Mouse (Mus musculus): ENCODE measurements around the gene Cass4. TPM values are rescaled to one million over a fixed set of nuclear protein-coding genes. Genes with fewer than 3 reads are reported as not detected.
A peak's percentile ranks its signal among the peaks of the same experiment; 100 is the strongest.

Cass4 gene
- polyA plus RNA-seq, 1 experiment: 0.24 TPM

GRCm38 (mm10) chr2:172355833-172356232 lies 37.8 kb upstream of the Cass4 start:
- Histone ChIP-seq H3K27me3 (ENCODE audit: control insufficient read depth, insufficient read depth, insufficient read length) (no peaks in the 10 kb centered on the region), H3ac (ENCODE audit: control insufficient read depth, insufficient read length) (no peak overlapping the region), H3K4me3 (no peak overlapping the region), H3K36me3 (ENCODE audit: control insufficient read depth, insufficient read depth) (peaks cover 20% of the 10 kb centered on the region), H3K79me2 (ENCODE audit: control insufficient read depth, insufficient read depth) (no peaks in the 10 kb centered on the region), H3K4me2 (ENCODE audit: low read depth) (no peak overlapping the region)
- TF ChIP-seq POLR2AphosphoS2 (IDR thresholded peaks at IDR 0.05; ENCODE audit: insufficient read length, low read depth): peak; percentile 32
- TF ChIP-seq USF1 (IDR thresholded peaks at IDR 0.05; ENCODE audit: low read depth): no peak
- no peak for TF ChIP-seq MYOG (IDR thresholded peaks at IDR 0.05; ENCODE audit: control insufficient read depth in 1 of 3, insufficient read depth in 1 of 3, insufficient read length in 2 of 3, low read depth in 2 of 3)
- TF ChIP-seq TCF12 (IDR thresholded peaks at IDR 0.05; ENCODE audit: insufficient read depth, poor library complexity, severe bottlenecking): no peak
- TF ChIP-seq MYOD1 (IDR thresholded peaks at IDR 0.05; ENCODE audit: control insufficient read depth in 1 of 3, insufficient read length in 2 of 3, low read depth in 2 of 3): no peak

GRCm38 (mm10) chr2:172363176-172363575 lies 30.4 kb upstream of the Cass4 start:
- H3K4me3 ChIP-seq: no peak overlapping the region
- no peaks in the 10 kb centered on the region for H3K27me3 ChIP-seq (ENCODE audit: control insufficient read depth, insufficient read depth, insufficient read length)
- H3ac ChIP-seq (ENCODE audit: control insufficient read depth, insufficient read length): no peak overlapping the region
- no peak overlapping the region for H3K4me2 ChIP-seq (ENCODE audit: low read depth)
- H3K36me3 ChIP-seq (ENCODE audit: control insufficient read depth, insufficient read depth): peaks cover 40% of the 10 kb centered on the region
- TF ChIP-seq USF1 (IDR thresholded peaks at IDR 0.05; ENCODE audit: low read depth): no peak
- TF ChIP-seq MYOD1 (IDR thresholded peaks at IDR 0.05; ENCODE audit: control insufficient read depth in 1 of 3, insufficient read length in 2 of 3, low read depth in 2 of 3): no peak
- no peak for TF ChIP-seq REST (IDR thresholded peaks at IDR 0.05; ENCODE audit: insufficient read depth, insufficient read length)
- no peak for TF ChIP-seq MYOG (IDR thresholded peaks at IDR 0.05; ENCODE audit: control insufficient read depth in 1 of 3, insufficient read depth in 1 of 3, insufficient read length in 2 of 3, low read depth in 2 of 3)
- TF ChIP-seq CEBPB (IDR thresholded peaks at IDR 0.05; ENCODE audit: insufficient read depth, poor library complexity, severe bottlenecking): no peak
- TF ChIP-seq TCF3 (IDR thresholded peaks at IDR 0.05; ENCODE audit: insufficient read length, low read depth): no peak
- TF ChIP-seq POLR2AphosphoS2 (IDR thresholded peaks at IDR 0.05; ENCODE audit: insufficient read length, low read depth): no peak
- TF ChIP-seq SRF (IDR thresholded peaks at IDR 0.05; ENCODE audit: control insufficient read depth, insufficient read length, low read depth): no peak
- no peak for TF ChIP-seq MAX (IDR thresholded peaks at IDR 0.05; ENCODE audit: low read depth)
- no peak for TF ChIP-seq POLR2A (IDR thresholded peaks at IDR 0.05; ENCODE audit: insufficient read length, low read depth)
- TF ChIP-seq E2F4 (IDR thresholded peaks at IDR 0.05; ENCODE audit: insufficient read depth): no peak
- TF ChIP-seq TCF12 (IDR thresholded peaks at IDR 0.05; ENCODE audit: insufficient read depth, poor library complexity, severe bottlenecking): no peak
- H3K79me2 ChIP-seq (ENCODE audit: control insufficient read depth, insufficient read depth): peaks cover 41% of the 10 kb centered on the region

- Histone ChIP-seq H3K4me2 (ENCODE audit: low read depth) (peak within 1 kb of the TSS; percentile 79), H3K27me3 (ENCODE audit: control insufficient read depth, insufficient read depth, insufficient read length) (no peaks in the 10 kb centered on the region), H3ac (ENCODE audit: control insufficient read depth, insufficient read length) (peak within 1 kb of the TSS; percentile 67), H3K36me3 (ENCODE audit: control insufficient read depth, insufficient read depth) (peaks cover 12% of the 10 kb centered on the region), H3K79me2 (ENCODE audit: control insufficient read depth, insufficient read depth) (peaks cover 74% of the 10 kb centered on the region), H3K4me3 (peak within 1 kb of the TSS; percentile 98)
- TF ChIP-seq E2F4 (IDR thresholded peaks at IDR 0.05; ENCODE audit: insufficient read depth): peak; percentile 84
- no peak for TF ChIP-seq CEBPB (IDR thresholded peaks at IDR 0.05; ENCODE audit: insufficient read depth, poor library complexity, severe bottlenecking)
- peak in 2 of 3 experiments; percentile 34 to 54 for TF ChIP-seq MYOD1 (IDR thresholded peaks at IDR 0.05; ENCODE audit: control insufficient read depth in 1 of 3, insufficient read length in 2 of 3, low read depth in 2 of 3)
- TF ChIP-seq MYOG (IDR thresholded peaks at IDR 0.05; ENCODE audit: control insufficient read depth in 1 of 3, insufficient read depth in 1 of 3, insufficient read length in 2 of 3, low read depth in 2 of 3): peak in 2 of 3 experiments; percentile 67 to 74
- peak; percentile 88 for TF ChIP-seq MAX (IDR thresholded peaks at IDR 0.05; ENCODE audit: low read depth)
- peak; percentile 93 for TF ChIP-seq SRF (IDR thresholded peaks at IDR 0.05; ENCODE audit: control insufficient read depth, insufficient read length, low read depth)
- TF ChIP-seq USF1 (IDR thresholded peaks at IDR 0.05; ENCODE audit: low read depth): peak; percentile 87
- TF ChIP-seq POLR2AphosphoS2 (IDR thresholded peaks at IDR 0.05; ENCODE audit: insufficient read length, low read depth): peak; percentile 78
- TF ChIP-seq TCF3 (IDR thresholded peaks at IDR 0.05; ENCODE audit: insufficient read length, low read depth): no peak
- TF ChIP-seq POLR2A (IDR thresholded peaks at IDR 0.05; ENCODE audit: insufficient read length, low read depth): peak; percentile 70
Measured at GRCm38 (mm10) chr2:172370411-172371223, 23.0 kb upstream of the Cass4 start, which contains the start of the genes Aurka and Cstf1. TSS of gene Aurka (minus strand) at chr2:172370535. TSS of gene Cstf1 (plus strand) at chr2:172370681.

GRCm38 (mm10) chr2:172371258-172371657 lies 22.3 kb upstream of the Cass4 start:
- H3K36me3 ChIP-seq (ENCODE audit: control insufficient read depth, insufficient read depth): peaks cover 18% of the 10 kb centered on the region
- no peak for TF ChIP-seq MAX (IDR thresholded peaks at IDR 0.05; ENCODE audit: low read depth)
- TF ChIP-seq POLR2AphosphoS2 (IDR thresholded peaks at IDR 0.05; ENCODE audit: insufficient read length, low read depth): no peak
- TF ChIP-seq USF1 (IDR thresholded peaks at IDR 0.05; ENCODE audit: low read depth): no peak
- no peak for TF ChIP-seq TCF3 (IDR thresholded peaks at IDR 0.05; ENCODE audit: insufficient read length, low read depth)
- no peak for TF ChIP-seq CEBPB (IDR thresholded peaks at IDR 0.05; ENCODE audit: insufficient read depth, poor library complexity, severe bottlenecking)
- TF ChIP-seq TCF12 (IDR thresholded peaks at IDR 0.05; ENCODE audit: insufficient read depth, poor library complexity, severe bottlenecking): no peak
- TF ChIP-seq SRF (IDR thresholded peaks at IDR 0.05; ENCODE audit: control insufficient read depth, insufficient read length, low read depth): no peak
- no peak for TF ChIP-seq MYOG (IDR thresholded peaks at IDR 0.05; ENCODE audit: control insufficient read depth in 1 of 3, insufficient read depth in 1 of 3, insufficient read length in 2 of 3, low read depth in 2 of 3)
- TF ChIP-seq REST (IDR thresholded peaks at IDR 0.05; ENCODE audit: insufficient read depth, insufficient read length): no peak
- no peak for TF ChIP-seq MYOD1 (IDR thresholded peaks at IDR 0.05; ENCODE audit: control insufficient read depth in 1 of 3, insufficient read length in 2 of 3, low read depth in 2 of 3)
- TF ChIP-seq POLR2A (IDR thresholded peaks at IDR 0.05; ENCODE audit: insufficient read length, low read depth): no peak
- no peak for TF ChIP-seq E2F4 (IDR thresholded peaks at IDR 0.05; ENCODE audit: insufficient read depth)
- H3K4me2 ChIP-seq (ENCODE audit: low read depth): peak overlapping the region; percentile 73
- peak overlapping the region; percentile 98 for H3K4me3 ChIP-seq
- peaks cover 71% of the 10 kb centered on the region for H3K79me2 ChIP-seq (ENCODE audit: control insufficient read depth, insufficient read depth)
- no peaks in the 10 kb centered on the region for H3K27me3 ChIP-seq (ENCODE audit: control insufficient read depth, insufficient read depth, insufficient read length)
- peak overlapping the region; percentile 67 for H3ac ChIP-seq (ENCODE audit: control insufficient read depth, insufficient read length)

Data from myocyte (in vitro differentiated cells).